Comparison of ENCODE assay signal across 9 mouse cellular contexts in genomic region chr5:77122254-77123192, GRCm38 (mm10). TPM values are rescaled to one million over a fixed set of nuclear protein-coding genes. Genes with fewer than 3 reads are reported as not detected.
DNase-seq lines count a peak whose midpoint lies in the region; ATAC-seq lines count a peak whose summit lies in the region.
"Had no signal": no experiment of that assay in that cellular context is flagged by ENCODE, and none has a peak within 500 bp of the region (broad histone marks: within the 10 kb centered on the region; RNA-seq: fewer than 3 reads in every experiment).

No protein-coding gene starts in this region.

- peaks cover 56% of the 10 kb centered on the region for H3K4me1 ChIP-seq in heart, embryonic 13.5 days
- H3K4me1 ChIP-seq in limb, embryonic 11.5 days (ENCODE audit: control insufficient read depth, insufficient read depth, low read length): no peaks in the 10 kb centered on the region

- no peaks in the 10 kb centered on the region for H3K27me3 ChIP-seq in heart, embryonic 13.5 days (replicated peaks)
- H3K27me3 ChIP-seq in limb, embryonic 11.5 days (ENCODE audit: control insufficient read depth, insufficient read depth, low read length): no peaks in the 10 kb centered on the region

- H3K4me3 ChIP-seq in heart, embryonic 13.5 days: no peak overlapping the region
- no peak overlapping the region for H3K4me3 ChIP-seq in limb, embryonic 11.5 days (ENCODE audit: low read depth, low read length)

- H3K36me3 ChIP-seq in heart, embryonic 13.5 days: no peaks in the 10 kb centered on the region
- no peaks in the 10 kb centered on the region for H3K36me3 ChIP-seq in limb, embryonic 11.5 days (ENCODE audit: control insufficient read depth, insufficient read depth, low read length)

- H3K9me3 ChIP-seq in heart, embryonic 13.5 days: no peaks in the 10 kb centered on the region
- no peaks in the 10 kb centered on the region for H3K9me3 ChIP-seq in limb, embryonic 11.5 days (ENCODE audit: control insufficient read depth, low read length)

- 27% methylated on average over 20 of the region's 20 CpGs for WGBS in heart, embryonic 13.5 days
- WGBS in limb, embryonic 11.5 days: 12% methylated on average over 20 of the region's 20 CpGs

- no peak for DNase-seq in cerebellum, postnatal 36 days
- peak; percentile 43 for DNase-seq in brain, adult 2 months (ENCODE audit: low read depth, low spot score)
- peak; percentile 40 for DNase-seq in limb, embryonic 11.5 days (ENCODE audit: low spot score)
- DNase-seq in right cerebral cortex, adult 2 months (ENCODE audit: low spot score in 2 of 2): peak; percentile 11 to 43
- no peak for DNase-seq in gastrocnemius, postnatal 25 days
- DNase-seq in ovary, adult 18-20 months (ENCODE audit: low spot score): no peak

- peak overlapping the region; percentile 12 for H3K9ac ChIP-seq in heart, embryonic 13.5 days
- H3K9ac ChIP-seq in limb, embryonic 11.5 days (ENCODE audit: low read length): no peak overlapping the region
- H3K9ac ChIP-seq: liver, embryonic 14.5 days had no signal

- ATAC-seq in cerebellum, adult (ENCODE audit: insufficient number of reproducible peaks, low FRiP score, low TSS enrichment): 0 out of 2 replicates have a peak, but pooled peaks have one; percentile 28
- no peak for ATAC-seq in heart, embryonic 13.5 days (ENCODE audit: extremely low read depth, insufficient number of reproducible peaks, low FRiP score, low TSS enrichment)
- 0 out of 2 replicates have a peak, but pooled peaks have one; percentile 35 for ATAC-seq in limb, embryonic 11.5 days (ENCODE audit: insufficient number of reproducible peaks, low FRiP score, low TSS enrichment, low read depth)

- 0 out of 2 replicates have a peak overlapping the region, but pooled peaks have one; percentile 10 for H3K4me2 ChIP-seq in heart, embryonic 13.5 days
- H3K4me2 ChIP-seq in limb, embryonic 11.5 days (ENCODE audit: low read depth, severe bottlenecking): peak overlapping the region; percentile 3; the same call in 1 of the 2 replicates

- H3K27ac ChIP-seq in heart, embryonic 13.5 days (replicated peaks): peak overlapping the region; percentile 85
- H3K27ac ChIP-seq in limb, embryonic 11.5 days (replicated peaks; ENCODE audit: low read depth, low read length): no peak overlapping the region
- H3K27ac ChIP-seq: liver, embryonic 14.5 days had no signal

RNA-seq across cellular contexts. Expression of gene Hopx, which starts 7.6 kb away (rescaled TPM):
- 12.6 and 16.4 TPM in 2 replicates for polyA plus RNA-seq in heart, embryonic 13.5 days (2015; fragmentation: Nextera tagmentation; extraction: Ambion mirVana)
- polyA plus RNA-seq in limb, embryonic 11.5 days (2014; fragmentation: Nextera tagmentation; extraction: Ambion mirVana): 0.13 and 0.34 TPM in 2 replicates
- 1 to 10 TPM; 3.4 to 5.7 TPM for total RNA-seq in gastrocnemius, postnatal 25 days (2021)

Comparison
In these comparisons a context has a peak if more than half of its experiments do, and no peak if none do; other contexts are left out.
1. DNase-seq: peak in brain, adult 2 months (single experiment), limb, embryonic 11.5 days (single experiment) and right cerebral cortex, adult 2 months (2 of 2); none in cerebellum, postnatal 36 days (0 of 2), gastrocnemius, postnatal 25 days (single experiment) and ovary, adult 18-20 months (single experiment).
2. RNA of gene Hopx, which starts 7.6 kb away (polyA plus RNA-seq): 12.6 to 16.4 TPM in heart, embryonic 13.5 days; 0.13 to 0.34 TPM in limb, embryonic 11.5 days; every median in the first group is over 10 times any median in the second.